11 mouse cellular contexts compared by ENCODE assay signal in the genomic region with DNA sequence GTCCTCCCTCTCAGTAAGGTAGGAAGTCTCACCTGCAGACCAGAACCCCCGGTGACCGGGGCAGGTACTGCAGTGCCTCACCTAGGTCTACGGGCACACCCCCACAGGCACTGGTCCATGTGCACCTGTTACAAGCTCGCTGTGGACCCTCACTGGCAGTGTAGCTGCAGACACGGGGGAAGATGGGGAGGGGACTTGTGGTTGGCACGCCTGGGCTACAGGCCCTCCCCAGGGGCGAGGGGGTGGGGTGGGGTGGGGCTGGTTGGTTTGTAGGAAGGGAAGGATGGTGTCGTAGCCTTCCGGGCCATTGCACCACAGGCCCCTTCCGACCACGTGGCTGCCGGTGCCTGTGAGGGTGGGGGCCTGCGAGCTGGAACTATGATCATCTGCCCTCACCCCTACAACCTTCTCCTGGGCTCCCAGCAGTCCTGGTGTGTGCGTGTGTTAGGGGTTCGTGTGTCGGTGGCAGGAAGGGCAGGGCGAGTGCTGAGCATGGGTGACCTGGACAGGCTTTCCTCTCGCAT. TPM values are rescaled to one million over a fixed set of nuclear protein-coding genes. Genes with fewer than 3 reads are reported as not detected.
DNase-seq lines count a peak whose midpoint lies in the region; ATAC-seq and TF ChIP-seq lines count a peak whose summit lies in the region.
"Had no signal": no experiment of that assay in that cellular context is flagged by ENCODE, and none has a peak within 500 bp of the region (broad histone marks: within the 10 kb centered on the region; RNA-seq: fewer than 3 reads in every experiment).

No protein-coding gene starts in this region.

- dilution Hi-C loops in CH12.LX (cut with MboI; ENCODE audit: extremely low pct_ligation_motif_present, extremely low pct_unique_long_range_greater_than_20kb, low sequenced_read_pairs), result no loop called here

- in situ Hi-C loops in CH12.LX (cut with MboI; ENCODE audit: low pct_ligation_motif_present, low pct_unique_long_range_greater_than_20kb, low sequenced_read_pairs), result no loop called here

- no peaks in the 10 kb centered on the region for H3K9me3 ChIP-seq in CH12.LX (replicated peaks; ENCODE audit: low read length)
- no peaks in the 10 kb centered on the region for H3K9me3 ChIP-seq in liver, postnatal 0 days (ENCODE audit: low read length)
- H3K9me3 ChIP-seq in stomach, embryonic 15.5 days, result no peaks in the 10 kb centered on the region
- H3K9me3 ChIP-seq: neural tube, embryonic 15.5 days had no signal

- H3K27me3 ChIP-seq in CH12.LX (replicated peaks), result no peaks in the 10 kb centered on the region
- H3K27me3 ChIP-seq in liver, postnatal 0 days (ENCODE audit: insufficient read depth, low read length), result no peaks in the 10 kb centered on the region
- no peaks in the 10 kb centered on the region for H3K27me3 ChIP-seq in stomach, embryonic 15.5 days (replicated peaks)
- H3K27me3 ChIP-seq: neural tube, embryonic 15.5 days had no signal

- TF ChIP-seq CTCF in CH12.LX (conservative IDR thresholded peaks at IDR 0.05 in 1 of 2, IDR thresholded peaks at IDR 0.05 in 1 of 2; ENCODE audit: low read depth in 2 of 2, low read length in 2 of 2), result 0 out of 4 replicates have a peak, but pooled peaks of 1 of the 2 experiments have one; percentile 16
- TF ChIP-seq CTCF in liver, postnatal 0 days (IDR thresholded peaks at IDR 0.05; ENCODE audit: low read depth), result 0 out of 2 replicates have a peak, but pooled peaks have one; percentile 14

- peak overlapping the region; percentile 84 for H3K27ac ChIP-seq in CH12.LX (ENCODE audit: insufficient read depth, low read depth)
- peak overlapping the region; percentile 88 for H3K27ac ChIP-seq in liver, postnatal 0 days (ENCODE audit: low read depth)
- no peak overlapping the region for H3K27ac ChIP-seq in stomach, embryonic 15.5 days
- H3K27ac ChIP-seq: neural tube, embryonic 15.5 days had no signal

- WGBS in liver, postnatal 0 days (ENCODE audit: insufficient replicate concordance), result 33% methylated on average over 18 of the region's 18 CpGs
- 79% methylated on average over 18 of the region's 18 CpGs for WGBS in stomach, embryonic 15.5 days

- no peak for TF ChIP-seq RAD21 in CH12.LX (IDR thresholded peaks at IDR 0.05; ENCODE audit: low read depth, low read length)

- TF ChIP-seq EP300 in CH12.LX (IDR thresholded peaks at IDR 0.05; ENCODE audit: low read length), result no peak
- TF ChIP-seq EP300 in liver, postnatal 0 days (IDR thresholded peaks at IDR 0.05; ENCODE audit: low read depth), result no peak

- peak overlapping the region; percentile 30 for H3K4me2 ChIP-seq in CH12.LX (ENCODE audit: insufficient read depth, low read depth, poor library complexity, severe bottlenecking)
- peak overlapping the region; percentile 88 for H3K4me2 ChIP-seq in liver, postnatal 0 days (ENCODE audit: low read depth, low read length)
- H3K4me2 ChIP-seq in stomach, embryonic 15.5 days, result 0 out of 2 replicates have a peak overlapping the region, but pooled peaks have one; percentile 8
- H3K4me2 ChIP-seq: neural tube, embryonic 15.5 days had no signal

- H3K4me3 ChIP-seq in CH12.LX (replicated peaks in 1 of 3; ENCODE audit: low read depth in 2 of 3, low read length in 2 of 3, poor library complexity in 1 of 3), result peak overlapping the region; percentile 76 to 86 (median 84)
- H3K4me3 ChIP-seq in liver, postnatal 0 days (ENCODE audit: low read depth, low read length), result peak overlapping the region; percentile 59
- no peak overlapping the region for H3K4me3 ChIP-seq in stomach, embryonic 15.5 days (replicated peaks)
- H3K4me3 ChIP-seq: neural tube, embryonic 15.5 days had no signal

- peaks cover 22 to 55% of the 10 kb centered on the region in 2 experiments for H3K36me3 ChIP-seq in CH12.LX (replicated peaks in 1 of 2; ENCODE audit: control insufficient read depth in 1 of 2, insufficient read depth in 1 of 2, low read length in 1 of 2)
- H3K36me3 ChIP-seq in liver, postnatal 0 days (replicated peaks; ENCODE audit: insufficient read depth, low read length), result peaks cover 13% of the 10 kb centered on the region; the same call in 1 of the 2 replicates
- no peaks in the 10 kb centered on the region for H3K36me3 ChIP-seq in stomach, embryonic 15.5 days
- H3K36me3 ChIP-seq: neural tube, embryonic 15.5 days had no signal

- peaks cover 26% of the 10 kb centered on the region for H3K79me2 ChIP-seq in CH12.LX (replicated peaks; ENCODE audit: control insufficient read depth, extremely low read depth, insufficient read depth, poor library complexity, severe bottlenecking)

- TF ChIP-seq POLR2A in CH12.LX (IDR thresholded peaks at IDR 0.05; ENCODE audit: low read depth, low read length), result peak; percentile 76

- H3K4me1 ChIP-seq in CH12.LX (ENCODE audit: control insufficient read depth in 1 of 2, insufficient read depth in 2 of 2), result peaks cover 14 to 58% of the 10 kb centered on the region in 2 experiments
- peaks cover 27% of the 10 kb centered on the region for H3K4me1 ChIP-seq in liver, postnatal 0 days (ENCODE audit: insufficient read depth)
- H3K4me1 ChIP-seq in stomach, embryonic 15.5 days, result no peaks in the 10 kb centered on the region
- H3K4me1 ChIP-seq: neural tube, embryonic 15.5 days had no signal

- peak overlapping the region; percentile 87 for H3K9ac ChIP-seq in CH12.LX (ENCODE audit: insufficient read depth, low read depth)
- H3K9ac ChIP-seq in liver, postnatal 0 days (replicated peaks), result peak overlapping the region; percentile 59
- no peak overlapping the region for H3K9ac ChIP-seq in stomach, embryonic 15.5 days
- H3K9ac ChIP-seq: neural tube, embryonic 15.5 days had no signal

- peak; percentile 95 for DNase-seq in CH12.LX (ENCODE audit: extremely low read depth)
- DNase-seq in liver, postnatal 0 days, result peak; percentile 77
- DNase-seq in kidney, adult 9 months, result no peak
- no peak for DNase-seq in embryo, embryonic 9.5 days (ENCODE audit: extremely low spot score)
- DNase-seq in gastrocnemius, adult 8-10 months (ENCODE audit: low spot score in 2 of 2), result no peak
- DNase-seq: gastrocnemius, postnatal 25 days had no signal

- peak; percentile 75 for ATAC-seq in activated CD4-positive, CD25-positive, alpha-beta regulatory T cell, adult 4 months
- ATAC-seq in liver, postnatal 0 days, result peak; percentile 48
- no peak; the same call in 1 of the 2 replicates for ATAC-seq in stomach, embryonic 15.5 days (ENCODE audit: insufficient read depth, low FRiP score, low read depth)

TF ChIP-seq in CH12.LX, 34 proteins besides CTCF, POLR2A, EP300 and RAD21 (continues in another document):
- TF ChIP-seq JUN (IDR thresholded peaks at IDR 0.05; ENCODE audit: insufficient read depth, low read depth, low read length), result no peak
- no peak for TF ChIP-seq ZKSCAN1 (IDR thresholded peaks at IDR 0.05; ENCODE audit: borderline replicate concordance, low read depth, low read length)
- TF ChIP-seq BHLHE40 (IDR thresholded peaks at IDR 0.05; ENCODE audit: low read depth, low read length), result peak; percentile 75
- TF ChIP-seq SMC3 (IDR thresholded peaks at IDR 0.05; ENCODE audit: low read depth, low read length), result no peak
- peak; percentile 75 for TF ChIP-seq USF2 (conservative IDR thresholded peaks at IDR 0.05; ENCODE audit: low read depth, low read length)
- TF ChIP-seq POLR2AphosphoS2 (IDR thresholded peaks at IDR 0.05; ENCODE audit: low read depth, low read length), result no peak
- TF ChIP-seq NRF1 (IDR thresholded peaks at IDR 0.05; ENCODE audit: low read depth, low read length), result peak; percentile 27; the same call in 1 of the 2 replicates
- peak; percentile 81 for TF ChIP-seq ZMIZ1 (IDR thresholded peaks at IDR 0.05; ENCODE audit: low read depth, low read length)
- TF ChIP-seq NELFE (IDR thresholded peaks at IDR 0.05; ENCODE audit: low read depth, low read length), result peak; percentile 77
- no peak for TF ChIP-seq RCOR1 (conservative IDR thresholded peaks at IDR 0.05; ENCODE audit: low read depth, low read length)
- peak; percentile 99 for TF ChIP-seq MAX (IDR thresholded peaks at IDR 0.05; ENCODE audit: low read length)

RNA-seq across cellular contexts. Expression of a gene that starts 1.2 kb away (rescaled TPM):
- total RNA-seq in CH12.LX (2012; rRNA removed), result 11.0 and 12.8 TPM in 2 replicates
- 11.8 and 15.1 TPM in 2 replicates for total RNA-seq in CH12.LX (2014; rRNA removed)
- 10.4 and 12.5 TPM in 2 replicates for polyA plus RNA-seq in CH12.LX (2012; ENCODE audit: insufficient read length, low read depth)
- 10 to 100 TPM; 18.0 to 19.8 TPM for polyA plus RNA-seq in activated CD4-positive, CD25-positive, alpha-beta regulatory T cell, adult 4 months (2017; shearing (Covaris generic))
- 0.58 and 1.3 TPM in 2 replicates for polyA plus RNA-seq in liver, postnatal 0 days (2015; fragmentation: Nextera tagmentation; extraction: Ambion mirVana)
- 0.22 TPM in 2 replicates for polyA plus RNA-seq in stomach, embryonic 15.5 days (2015; fragmentation: Nextera tagmentation; extraction: Ambion mirVana)
- not detected for total RNA-seq in gastrocnemius, adult 8-10 months (2022)
- total RNA-seq: gastrocnemius, postnatal 25 days had no signal
- polyA plus RNA-seq: embryonic facial prominence, embryonic 11.5 days; intestine, embryonic 14.5 days; neural tube, embryonic 15.5 days had no signal

RNA-seq across cellular contexts. Expression of a gene that starts 19.4 kb away (rescaled TPM):
- 4.7 and 5.8 TPM in 2 replicates for total RNA-seq in CH12.LX (2012; rRNA removed)
- total RNA-seq in CH12.LX (2014; rRNA removed), result 13.0 TPM in 2 replicates
- polyA plus RNA-seq in CH12.LX (2012; ENCODE audit: insufficient read length, low read depth), result 18.2 and 23.7 TPM in 2 replicates
- 10 to 100 TPM; 37.5 to 42.0 TPM for polyA plus RNA-seq in activated CD4-positive, CD25-positive, alpha-beta regulatory T cell, adult 4 months (2017; shearing (Covaris generic))
- polyA plus RNA-seq in liver, postnatal 0 days (2015; fragmentation: Nextera tagmentation; extraction: Ambion mirVana), result 1.8 and 2.0 TPM in 2 replicates
- polyA plus RNA-seq in stomach, embryonic 15.5 days (2015; fragmentation: Nextera tagmentation; extraction: Ambion mirVana), result 3.8 and 4.8 TPM in 2 replicates
- 1 to 10 TPM in 3 of 4 experiments, under 1 TPM in 1; 0.56 to 2.9 (median 1.8) TPM for total RNA-seq in gastrocnemius, adult 8-10 months (2022)

RNA-seq across cellular contexts. Expression of a gene that starts 19.9 kb away (rescaled TPM):
- 0.42 and 1.8 TPM in 2 replicates for total RNA-seq in CH12.LX (2012; rRNA removed)
- total RNA-seq in CH12.LX (2014; rRNA removed), result 0.05 and 0.15 TPM in 2 replicates
- 0.07 and 0.17 TPM in 2 replicates for polyA plus RNA-seq in CH12.LX (2012; ENCODE audit: insufficient read length, low read depth)
- polyA plus RNA-seq in activated CD4-positive, CD25-positive, alpha-beta regulatory T cell, adult 4 months (2017; shearing (Covaris generic)), result 1 to 10 TPM; 2.9 to 6.6 TPM
- not detected in 2 replicates for polyA plus RNA-seq in liver, postnatal 0 days (2015; fragmentation: Nextera tagmentation; extraction: Ambion mirVana)
- 0.61 and 0.65 TPM in 2 replicates for polyA plus RNA-seq in stomach, embryonic 15.5 days (2015; fragmentation: Nextera tagmentation; extraction: Ambion mirVana)
- under 1 TPM in 2 of 4 experiments, not detected in 2; 0.19 to 0.22 TPM for total RNA-seq in gastrocnemius, adult 8-10 months (2022)

RNA-seq across cellular contexts. Expression of a gene that starts 50.9 kb away (rescaled TPM):
- 30.3 and 37.7 TPM in 2 replicates for total RNA-seq in CH12.LX (2012; rRNA removed)
- 30.9 and 33.9 TPM in 2 replicates for total RNA-seq in CH12.LX (2014; rRNA removed)
- polyA plus RNA-seq in CH12.LX (2012; ENCODE audit: insufficient read length, low read depth), result 33.5 and 37.6 TPM in 2 replicates
- 10 to 100 TPM; 23.8 to 25.6 TPM for polyA plus RNA-seq in activated CD4-positive, CD25-positive, alpha-beta regulatory T cell, adult 4 months (2017; shearing (Covaris generic))
- polyA plus RNA-seq in liver, postnatal 0 days (2015; fragmentation: Nextera tagmentation; extraction: Ambion mirVana), result 5.6 and 7.0 TPM in 2 replicates
- polyA plus RNA-seq in stomach, embryonic 15.5 days (2015; fragmentation: Nextera tagmentation; extraction: Ambion mirVana), result 31.1 and 33.4 TPM in 2 replicates
- 1 to 10 TPM; 2.7 to 4.5 (median 3.7) TPM for total RNA-seq in gastrocnemius, adult 8-10 months (2022)

Comparison
In these comparisons a context has a peak if more than half of its experiments do, and no peak if none do; other contexts are left out.
1. DNase-seq: peak in CH12.LX (single experiment) and liver, postnatal 0 days (single experiment); none in kidney, adult 9 months (single experiment), embryo, embryonic 9.5 days (single experiment) and gastrocnemius, adult 8-10 months (0 of 2).
2. H3K4me2 ChIP-seq: peak in every context shown above with its lines; median percentile 88 in liver, postnatal 0 days; 30 in CH12.LX; 8 in stomach, embryonic 15.5 days.